Mouse (Mus musculus) cerebellum, adult (tissue): ENCODE data around the gene Ppp1r12a.

Source experiments
- ATAC-seq: cut with Nextera tagmentation; 2 replicates; pipeline ENCODE4 v1.9.2; 2017; ENCODE audit warnings: mild to moderate bottlenecking, moderate library complexity, mixed read lengths; ENCODE audit not compliant: insufficient number of reproducible peaks, low FRiP score, low TSS enrichment

Ppp1r12a gene

DNA sequence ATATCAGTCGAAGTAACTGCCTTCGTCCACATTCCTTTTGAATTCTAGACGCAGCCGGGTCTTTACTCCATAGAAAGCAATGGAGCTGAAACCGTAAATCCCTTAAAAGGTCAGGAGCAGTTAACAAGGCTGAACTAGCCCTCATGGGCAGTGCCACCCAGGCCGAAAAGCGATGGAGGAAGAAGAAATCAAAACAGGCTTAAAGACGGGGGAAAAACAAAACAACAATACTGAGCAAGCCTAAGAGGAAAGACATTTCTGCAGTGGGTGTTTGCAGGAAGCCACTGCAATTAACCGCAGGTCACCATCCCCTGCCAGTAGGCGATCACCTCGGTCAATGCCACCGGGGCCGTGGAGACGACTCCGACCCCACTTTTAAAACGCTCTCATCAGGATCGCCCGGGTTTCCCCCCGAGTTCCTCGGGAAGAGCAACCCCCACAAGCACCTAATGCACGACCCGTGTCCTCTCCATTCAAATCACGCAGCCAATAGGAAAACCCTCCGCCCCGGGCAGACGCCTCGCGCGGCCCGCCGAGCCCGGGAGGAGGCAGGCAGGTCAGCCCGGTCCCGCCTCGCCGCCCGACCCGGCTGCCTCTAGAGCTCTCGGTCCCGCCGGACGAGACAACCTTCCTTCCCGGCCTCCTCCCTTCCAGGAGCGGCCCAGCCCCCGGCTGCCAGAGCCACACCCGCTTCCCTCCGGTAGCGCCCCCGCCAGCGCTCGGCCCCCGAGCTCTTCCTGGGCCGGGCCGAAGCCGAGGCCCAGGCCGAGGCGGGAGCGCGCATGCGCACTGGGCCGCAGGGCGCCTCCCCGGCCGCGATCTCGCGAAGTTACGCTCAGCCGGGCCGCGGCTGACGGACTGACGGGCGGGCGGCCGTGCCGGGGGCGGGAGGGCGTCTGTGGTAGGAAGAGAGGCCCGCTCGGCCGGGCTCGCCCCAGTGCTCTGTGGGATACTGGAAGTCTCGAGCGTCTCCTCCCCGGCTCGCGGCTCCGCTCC, at the start of gene Ppp1r12a:
Gene Ppp1r12a, plus strand, starts transcription at position 933 of the 996 bp plus-strand sequence.
- peak; percentile 94 for ATAC-seq

DNA sequence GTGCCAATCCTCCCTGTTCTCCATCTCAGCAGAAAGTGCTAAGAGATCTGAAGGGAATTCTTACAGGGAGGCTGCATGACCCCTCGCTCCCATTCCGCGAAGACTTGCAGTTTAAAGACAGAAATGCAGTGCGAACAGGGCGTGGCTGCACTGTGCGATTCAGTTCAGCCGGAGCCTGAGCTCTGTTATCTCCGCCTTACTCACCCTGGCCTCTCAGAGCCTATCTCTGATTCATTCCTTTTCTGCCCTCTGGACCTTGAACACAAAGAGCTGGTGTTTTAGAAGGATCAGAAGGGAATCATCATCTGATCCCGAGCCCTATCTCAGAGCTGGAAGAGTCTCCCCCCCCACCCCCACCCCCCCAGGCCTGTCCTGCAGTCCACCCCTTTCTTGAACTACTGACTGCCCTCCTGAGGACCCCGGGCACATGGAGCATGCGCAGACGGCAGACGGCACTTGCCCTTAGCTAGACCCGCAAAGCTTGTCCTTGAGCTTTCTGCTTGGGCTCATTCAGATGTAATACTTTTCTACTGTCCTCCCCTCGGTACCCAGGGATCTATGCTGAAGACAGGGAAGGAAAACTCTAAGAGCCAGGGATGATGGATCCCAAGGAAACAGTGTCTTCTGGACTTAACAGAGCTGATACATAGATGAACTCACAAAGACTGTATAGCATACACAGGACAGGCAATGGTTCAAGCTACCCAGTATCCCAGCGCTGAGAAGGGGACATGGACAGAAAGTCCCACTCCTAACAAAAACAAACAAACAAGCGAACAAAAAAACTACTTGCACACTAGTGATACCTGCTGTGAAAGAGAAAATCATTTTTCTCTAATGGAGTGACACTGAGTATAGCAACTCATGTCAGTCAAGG, 48.4 kb upstream of the Ppp1r12a start:
- ATAC-seq: 0 out of 2 replicates have a peak, but pooled peaks have one; percentile 40

DNA sequence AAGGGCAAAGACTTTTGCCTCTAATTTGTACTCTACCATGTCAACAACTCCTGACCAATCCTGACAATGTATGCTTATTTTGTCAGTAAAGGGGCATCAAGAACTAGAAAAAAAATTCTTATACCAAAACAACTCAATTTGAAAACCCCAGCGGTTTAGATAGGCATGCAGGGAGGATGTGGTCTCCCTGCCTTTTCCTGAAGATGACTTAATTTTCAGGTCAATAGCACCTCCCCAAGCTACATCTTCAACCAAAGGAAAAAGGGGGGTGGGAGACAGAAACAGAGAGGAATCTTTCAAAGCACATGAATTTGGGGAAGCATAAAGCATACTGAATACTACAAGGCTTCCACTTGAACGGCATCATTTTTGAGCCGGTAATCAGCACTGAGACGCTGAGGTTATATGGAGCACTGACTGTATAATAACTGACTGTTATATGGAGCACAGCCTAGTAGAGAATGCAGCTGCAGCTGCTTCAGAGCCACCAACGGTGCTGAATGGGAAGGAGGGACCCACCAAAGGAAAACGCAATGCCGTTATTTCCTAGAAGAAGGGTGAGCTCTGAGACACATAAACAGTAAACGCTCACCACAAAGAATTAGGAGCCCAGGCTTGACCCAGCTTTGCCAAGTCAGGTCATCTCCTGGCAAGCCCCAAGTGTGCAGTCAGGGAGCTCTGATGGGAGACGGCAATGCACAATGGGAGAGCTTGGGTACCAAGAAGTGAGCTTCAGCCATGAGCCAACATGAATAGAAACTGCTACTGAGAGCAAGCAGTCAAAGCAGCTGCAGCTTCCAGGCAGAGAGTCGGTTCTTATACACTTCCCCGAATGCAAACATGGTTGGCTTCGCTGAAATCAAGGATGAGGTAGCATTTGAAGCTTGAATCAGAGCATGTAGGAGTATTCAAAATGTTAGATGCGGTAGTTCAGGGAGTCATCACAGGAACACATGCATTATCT, 43.5 kb upstream of the Ppp1r12a start:
- no peak for ATAC-seq

DNA sequence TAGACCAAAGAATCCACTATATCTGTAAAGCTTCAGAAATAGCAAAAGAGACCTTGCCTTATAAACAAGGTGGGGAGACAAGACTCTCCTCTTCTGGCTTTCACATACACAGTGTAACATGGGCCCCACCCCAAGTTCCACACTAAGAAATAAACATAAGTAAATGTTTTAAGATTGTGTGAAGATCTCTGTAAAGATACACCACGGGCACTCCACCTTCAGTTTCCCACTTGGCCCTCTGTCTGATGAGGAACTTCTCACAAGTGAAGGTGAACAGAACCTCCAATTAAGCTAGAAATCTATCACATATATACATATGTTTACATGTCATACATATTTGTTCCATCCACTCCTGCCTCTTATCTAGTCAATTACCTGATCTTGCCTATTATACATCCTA, 42.6 kb upstream of the Ppp1r12a start:
- ATAC-seq: no peak

DNA sequence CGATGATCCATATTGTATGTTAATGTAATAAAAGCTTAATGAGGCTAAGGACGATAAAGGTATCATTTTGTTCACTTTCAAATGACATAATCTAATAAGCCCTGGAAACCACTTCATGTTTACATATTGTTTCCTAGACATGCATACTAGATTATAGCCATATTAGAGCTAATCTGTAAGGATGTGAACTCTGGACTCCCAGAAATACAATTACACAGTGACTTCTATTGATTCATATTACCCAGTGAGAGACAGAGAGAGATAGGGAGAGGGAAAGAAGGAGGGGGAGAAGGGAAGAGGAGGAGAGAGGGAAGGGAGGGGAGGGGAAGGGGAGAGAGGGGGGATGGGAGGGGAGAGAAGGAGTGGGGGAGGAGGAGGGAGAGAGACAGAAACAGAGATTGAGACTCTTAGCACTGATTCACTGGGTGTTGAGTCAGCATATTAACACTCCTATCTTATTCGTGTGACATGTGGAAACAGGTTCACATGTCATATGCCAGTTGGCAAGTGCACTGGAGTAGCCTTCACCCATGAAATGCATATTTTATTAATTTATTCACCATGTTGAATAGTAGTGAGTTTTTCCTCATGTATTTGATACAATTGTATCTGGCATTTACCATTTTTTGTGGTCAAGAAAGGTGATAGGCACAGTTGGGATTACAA, 36.9 kb upstream of the Ppp1r12a start:
- no peak for ATAC-seq

DNA sequence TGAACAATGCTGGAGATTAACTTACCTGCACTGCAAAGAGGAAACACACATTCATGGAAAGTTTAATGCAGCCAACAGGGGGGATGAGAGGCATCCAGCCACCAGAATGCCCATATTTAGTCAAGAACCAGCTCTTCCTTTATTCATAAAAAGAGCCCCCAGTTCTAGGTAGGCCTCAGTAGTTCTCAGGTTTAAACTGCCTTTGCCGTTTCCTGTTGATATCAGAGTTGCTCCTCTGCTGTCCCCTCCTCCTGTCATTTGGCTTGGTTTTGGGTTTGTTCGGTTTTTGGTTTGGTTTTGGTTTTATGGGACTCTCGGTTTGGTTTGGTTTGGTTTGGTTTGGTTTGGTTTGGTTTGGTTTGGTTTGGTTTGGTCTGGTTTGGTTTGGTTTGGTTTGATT, 32.8 kb upstream of the Ppp1r12a start:
- no peak for ATAC-seq

- no peak for ATAC-seq
These were observed 30.1 kb upstream of the Ppp1r12a start for GRCm38 (mm10) chr10:108131858-108132257.

DNA sequence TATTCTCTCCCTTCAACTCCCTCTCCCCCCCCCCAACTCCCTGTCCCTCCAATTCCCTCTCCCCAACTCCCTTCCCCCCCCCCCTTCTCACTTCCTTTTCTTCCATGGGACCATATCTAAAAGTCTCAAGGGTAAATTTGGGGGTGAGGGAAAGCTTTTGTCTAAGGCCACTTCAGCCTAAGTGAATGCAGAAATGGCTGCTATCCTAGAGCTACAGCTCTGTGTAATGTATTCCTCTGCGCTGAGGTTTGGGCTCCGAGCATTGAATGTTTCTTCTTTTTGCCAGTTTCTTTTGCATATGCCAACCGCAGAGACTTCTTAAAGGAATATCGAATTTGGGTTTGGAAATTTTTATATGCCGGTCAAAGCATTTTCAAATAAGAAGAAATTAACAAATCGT, 28.7 kb upstream of the Ppp1r12a start:
- no peak for ATAC-seq

DNA sequence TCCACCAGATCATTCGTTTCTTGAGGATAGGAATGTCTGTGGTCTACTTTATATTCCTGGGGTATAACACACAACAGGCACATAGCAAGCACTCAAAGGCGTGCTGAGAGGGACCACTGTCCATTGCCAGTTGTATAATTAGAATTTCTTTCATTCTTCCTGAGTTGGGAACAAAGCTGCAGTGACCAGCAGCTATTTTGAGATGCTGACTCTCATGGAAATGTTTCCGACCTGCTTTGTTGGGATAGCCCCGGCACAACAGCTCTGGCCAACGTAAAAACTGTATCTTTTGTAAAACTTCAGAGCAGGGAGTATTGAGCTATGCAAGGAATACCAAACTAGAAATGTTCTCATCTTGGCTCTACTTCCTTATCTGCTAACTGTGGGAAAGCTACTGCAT, 28.2 kb upstream of the Ppp1r12a start:
- ATAC-seq: no peak

- ATAC-seq: no peak
These were observed 23.6 kb upstream of the Ppp1r12a start for GRCm38 (mm10) chr10:108138347-108138746.

DNA sequence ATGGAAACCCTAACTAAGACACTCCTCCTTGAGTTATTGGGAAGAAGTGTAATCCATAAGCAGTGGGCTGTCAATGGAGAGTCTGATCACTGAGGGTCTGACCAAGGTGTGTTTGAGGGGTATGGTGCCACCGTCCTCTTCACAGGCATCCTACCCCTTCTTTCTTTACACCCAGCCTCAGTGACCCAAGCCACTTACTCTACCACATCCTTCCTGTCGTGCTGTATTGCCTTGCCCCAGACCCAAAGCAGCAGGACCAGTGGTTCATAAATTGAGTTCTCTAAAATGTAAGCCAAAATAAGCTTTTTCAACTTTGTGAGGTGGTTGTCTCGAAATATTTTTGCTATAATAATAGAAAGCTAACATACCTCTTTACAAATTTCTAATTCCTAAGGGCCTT, 22.2 kb upstream of the Ppp1r12a start:
- no peak for ATAC-seq

GRCm38 (mm10) chr10:108140742-108141141, 21.3 kb upstream of the Ppp1r12a start:
- no peak for ATAC-seq

DNA sequence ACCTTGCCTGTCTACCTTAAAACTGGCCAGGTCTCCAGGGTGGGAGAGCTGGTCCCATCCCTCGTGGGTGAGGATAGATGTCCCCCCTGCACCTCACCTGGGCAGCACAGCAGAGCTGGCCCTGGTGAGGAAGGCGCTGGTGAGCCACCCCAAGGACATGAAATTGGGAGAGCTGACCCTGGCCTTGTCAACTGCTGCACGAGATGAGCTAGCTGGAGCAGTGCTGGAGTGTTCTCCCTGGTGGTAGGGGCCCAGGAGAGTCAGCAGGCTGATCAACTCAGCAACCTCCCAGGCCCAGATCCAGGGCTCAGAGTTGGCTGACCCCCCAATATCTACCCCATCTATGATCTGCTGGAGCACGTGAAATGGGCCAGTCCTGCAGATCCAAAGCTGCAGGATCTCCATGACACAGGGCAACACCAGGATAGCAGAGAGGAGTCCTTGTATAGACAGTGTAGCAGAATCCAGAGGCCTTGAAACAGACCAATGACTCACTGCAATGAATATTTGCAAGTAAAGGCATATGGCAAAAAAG, 17.9 kb upstream of the Ppp1r12a start:
- ATAC-seq: no peak

DNA sequence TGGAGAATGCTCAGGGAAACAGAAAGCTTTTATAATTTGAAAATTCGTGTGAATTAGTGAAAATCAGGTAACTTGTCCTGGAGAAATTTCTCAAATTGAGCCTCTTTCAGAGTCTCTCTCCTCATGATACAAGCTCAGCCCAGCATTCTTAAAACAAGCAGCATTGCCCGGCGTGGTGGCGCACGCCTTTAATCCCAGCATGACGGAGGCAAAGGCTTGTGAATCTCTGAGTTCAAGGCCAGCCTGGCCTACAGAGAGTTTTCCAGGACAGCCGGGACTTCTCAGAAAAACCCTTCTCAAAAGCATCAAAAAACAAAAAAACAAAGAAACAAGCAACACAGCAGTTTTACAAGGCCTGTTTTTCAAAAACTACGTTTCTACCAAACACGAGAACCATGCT, 16.3 kb upstream of the Ppp1r12a start:
- no peak for ATAC-seq

DNA sequence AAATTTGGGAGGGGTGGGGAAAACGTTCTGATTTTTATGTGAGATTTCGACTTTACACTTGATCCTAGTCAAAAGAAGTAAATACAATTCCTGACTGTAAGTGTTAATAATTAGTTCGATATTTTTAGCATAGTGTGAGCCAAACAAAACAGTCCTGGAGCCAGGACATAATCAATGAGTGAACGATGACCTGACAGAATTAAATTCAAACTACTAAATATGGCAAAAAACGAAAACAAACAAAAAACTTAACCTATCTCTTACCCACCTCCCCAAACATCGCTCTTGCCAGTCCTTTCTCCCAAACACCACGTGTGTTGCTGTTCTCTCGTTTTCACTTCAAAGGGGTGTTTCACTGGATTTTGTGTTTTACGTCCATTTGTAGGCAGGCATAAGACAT, 15.0 kb upstream of the Ppp1r12a start:
- ATAC-seq: no peak

GRCm38 (mm10) chr10:108153301-108153700, 8.7 kb upstream of the Ppp1r12a start:
- no peak for ATAC-seq

- ATAC-seq: no peak
These were observed 6.8 kb upstream of the Ppp1r12a start for GRCm38 (mm10) chr10:108155042-108155686.

- no peak for ATAC-seq
These were observed 6.3 kb upstream of the Ppp1r12a start for GRCm38 (mm10) chr10:108155687-108156067.

- no peak for ATAC-seq
These were observed 5.9 kb upstream of the Ppp1r12a start for GRCm38 (mm10) chr10:108156128-108156527.
